Mouse (Mus musculus) lung, embryonic 14.5 days (tissue): ENCODE results near the gene Cd300ld5. TPM values are rescaled to one million over a fixed set of nuclear protein-coding genes. Genes with fewer than 3 reads are reported as not detected.
"Not testable (repeated sequence)": the region's sequence is repeated elsewhere in the genome, so short reads cannot be mapped to it uniquely, and the experiment has no call there.

Experiments
- ATAC-seq: fragments of 200-750 bp; cut with Nextera tagmentation; 2 replicates; pipeline ENCODE4 v1.8.0; 2017; ENCODE audit warnings: mild to moderate bottlenecking, moderate TSS enrichment, moderate library complexity; ENCODE audit not compliant: insufficient read depth
- DNase-seq: peaks from one replicate; pipeline ENCODE4 v3.0.0-alpha.2; 2015
- H3K27ac ChIP-seq: fragments of 300-500 bp; sonication (generic); 2 replicates; pipeline ENCODE4 v1.5.1; 2014; ENCODE audit warnings: low read depth, mild to moderate bottlenecking, moderate library complexity
- H3K27me3 ChIP-seq: fragments of 300-500 bp; sonication (generic); 2 replicates; pipeline ENCODE4 v1.6.1; 2014; ENCODE audit warnings: low read length, control low read depth; ENCODE audit not compliant: insufficient read depth
- H3K36me3 ChIP-seq: fragments of 300-500 bp; sonication (generic); 2 replicates; pipeline ENCODE4 v1.6.1; 2014; ENCODE audit warnings: control low read depth; ENCODE audit not compliant: insufficient read depth
- H3K4me1 ChIP-seq: fragments of 300-500 bp; sonication (generic); 2 replicates; pipeline ENCODE4 v1.6.1; 2014; ENCODE audit warnings: antibody characterized with exemption, control low read depth; ENCODE audit not compliant: insufficient read depth
- H3K4me2 ChIP-seq: fragments of 300-500 bp; sonication (generic); 2 replicates; pipeline ENCODE4 v1.6.1; 2014; ENCODE audit warnings: mild to moderate bottlenecking
- H3K4me3 ChIP-seq: fragments of 300-500 bp; sonication (generic); 2 replicates; pipeline ENCODE4 v1.5.1; 2014; ENCODE audit warnings: low read depth, low read length
- H3K9ac ChIP-seq: fragments of 300-500 bp; sonication (generic); 2 replicates; pipeline ENCODE4 v1.6.1; 2014
- H3K9me3 ChIP-seq: fragments of 300-500 bp; sonication (generic); 2 replicates; pipeline ENCODE4 v1.6.1; 2016; ENCODE audit warnings: low read depth, low read length, control low read depth
- CTCF ChIP-seq: IDR thresholded peaks from 2 replicates; pipeline ENCODE4 v1.5.1; 2016; ENCODE audit warnings: antibody characterized with exemption, low read depth
- WGBS: fragments of 180-500 bp; shearing (Covaris S2); extraction: QIAGEN DNeasy Blood & Tissue Kit; methylation state at CpG from one replicate; pipeline ENCODE4 v1.1.7; 2014; 5-methylcytosine and 5-hydroxymethylcytosine counted together
- polyA plus RNA-seq: library from polyadenylated mRNA; unstranded; fragments of >200 nt; fragmentation: Nextera tagmentation; extraction: Ambion mirVana; gene quantifications from 2 replicates; pipeline ENCODE4 v1.2.1, GENCODE M21; 2014

The Cd300ld5 gene
- polyA plus RNA-seq, 1 experiment from 2014 or later = not detected

- Histone ChIP-seq H3K4me1 (no peaks in the 10 kb centered on the region), H3K9ac (no peak overlapping the region), H3K9me3 (no peaks in the 10 kb centered on the region), H3K27me3 (no peaks in the 10 kb centered on the region), H3K36me3 (no peaks in the 10 kb centered on the region), H3K27ac (no peak overlapping the region), H3K4me3 (no peak overlapping the region), H3K4me2 (no peak overlapping the region)
- whole genome bisulfite sequencing = 31% methylated on average over 3 of the region's 3 CpGs
- no peak for ATAC-seq
- peak; percentile 41 for DNase-seq
- TF ChIP-seq CTCF = peak; percentile 24; the same call in 1 of the 2 replicates
These were observed 11.8 kb upstream of the Cd300ld5 start for GRCm38 (mm10) chr11:115049282-115049895.

GRCm38 (mm10) chr11:115048259-115048658 is 10.7 kb upstream of the Cd300ld5 start, which contains the start of gene Cd300ld3:
TSS of gene Cd300ld3 (minus strand) at chr11:115048409.
- no peak for DNase-seq
- no peak within 1 kb of the TSS for H3K9ac ChIP-seq
- no peak within 1 kb of the TSS for H3K27ac ChIP-seq
- no peaks in the 10 kb centered on the region for H3K36me3 ChIP-seq
- H3K4me1 ChIP-seq = no peaks in the 10 kb centered on the region
- WGBS = 65% methylated on average over 2 of the region's 2 CpGs
- H3K4me2 ChIP-seq = no peak within 1 kb of the TSS
- no peaks in the 10 kb centered on the region for H3K9me3 ChIP-seq
- no peak for TF ChIP-seq CTCF
- ATAC-seq = no peak
- H3K4me3 ChIP-seq = no peak within 1 kb of the TSS
- no peaks in the 10 kb centered on the region for H3K27me3 ChIP-seq

GRCm38 (mm10) chr11:115026912-115027311 is 10.7 kb downstream of the Cd300ld5 start, which contains the start of gene Cd300ld4:
TSS of gene Cd300ld4 (minus strand) at chr11:115027012.
- not testable (repeated sequence) for H3K4me2 ChIP-seq, H3K27me3 ChIP-seq, H3K27ac ChIP-seq, H3K9me3 ChIP-seq, H3K4me1 ChIP-seq, H3K36me3 ChIP-seq, H3K4me3 ChIP-seq, ATAC-seq, H3K9ac ChIP-seq, DNase-seq
- WGBS = no CpG with 5 or more reads among the region's 6 CpGs

GRCm38 (mm10) chr11:115016093-115016492 is 21.5 kb downstream of the Cd300ld5 start, which contains the start of gene Cd300ld2:
TSS of gene Cd300ld2 (minus strand) at chr11:115016193.
- ATAC-seq, H3K4me3 ChIP-seq, H3K9ac ChIP-seq, H3K27me3 ChIP-seq, H3K9me3 ChIP-seq, H3K4me1 ChIP-seq, H3K4me2 ChIP-seq, DNase-seq, H3K27ac ChIP-seq, H3K36me3 ChIP-seq: not testable (repeated sequence)
- WGBS = no CpG with 5 or more reads among the region's 7 CpGs

- H3K9me3 ChIP-seq = no peaks in the 10 kb centered on the region
- no peak overlapping the region for H3K27ac ChIP-seq
- DNase-seq (peak; percentile 0), ATAC-seq (no peak)
- no peaks in the 10 kb centered on the region for H3K36me3 ChIP-seq
- H3K4me3 ChIP-seq = no peak overlapping the region
- H3K27me3 ChIP-seq = no peaks in the 10 kb centered on the region
- no peaks in the 10 kb centered on the region for H3K4me1 ChIP-seq
- H3K4me2 ChIP-seq = no peak overlapping the region
- TF ChIP-seq CTCF = no peak
- 80% methylated on average over 5 of the region's 5 CpGs for WGBS
- H3K9ac ChIP-seq = no peak overlapping the region
These were observed 33.5 kb downstream of the Cd300ld5 start for GRCm38 (mm10) chr11:115004070-115004469.

GRCm38 (mm10) chr11:115001474-115002040 is 36.0 kb downstream of the Cd300ld5 start, which contains the start of gene Cd300c2:
TSS of gene Cd300c2 (minus strand) at chr11:115001880.
- Histone ChIP-seq H3K27ac (no peak within 1 kb of the TSS), H3K4me2 (no peak within 1 kb of the TSS), H3K4me3 (no peak within 1 kb of the TSS), H3K9me3 (no peaks in the 10 kb centered on the region), H3K27me3 (no peaks in the 10 kb centered on the region), H3K4me1 (no peaks in the 10 kb centered on the region), H3K9ac (no peak within 1 kb of the TSS), H3K36me3 (no peaks in the 10 kb centered on the region)
- no peak for TF ChIP-seq CTCF
- ATAC-seq (no peak), DNase-seq (no peak)
- WGBS = 72% methylated on average over 7 of the region's 7 CpGs

- H3K27ac ChIP-seq = no peak within 1 kb of the TSS
- no peak within 1 kb of the TSS for H3K4me2 ChIP-seq
- ATAC-seq = no peak
- no peaks in the 10 kb centered on the region for H3K4me1 ChIP-seq
- no peaks in the 10 kb centered on the region for H3K27me3 ChIP-seq
- 64% methylated on average over 4 of the region's 4 CpGs for WGBS
- H3K9ac ChIP-seq = no peak within 1 kb of the TSS
- TF ChIP-seq CTCF = no peak
- H3K9me3 ChIP-seq = no peaks in the 10 kb centered on the region
- no peak within 1 kb of the TSS for H3K4me3 ChIP-seq
- DNase-seq = no peak
- H3K36me3 ChIP-seq = no peaks in the 10 kb centered on the region
These were observed 47.8 kb downstream of the Cd300ld5 start, which contains the start of gene Cd300ld for GRCm38 (mm10) chr11:114989793-114990192. TSS of gene Cd300ld (minus strand) at chr11:114989922.
